Mouse (Mus musculus) heart, embryonic 13.5 days (tissue): ENCODE measurements around the gene Slc22a17. TPM values are rescaled to one million over a fixed set of nuclear protein-coding genes. Genes with fewer than 3 reads are reported as not detected.

Experiments used
- ATAC-seq: fragments of 200-750 bp; cut with Nextera tagmentation; 2 replicates; pipeline ENCODE4 v1.8.0; 2017; ENCODE audit warnings: moderate TSS enrichment; ENCODE audit not compliant: insufficient number of reproducible peaks, low FRiP score, low TSS enrichment; ENCODE audit errors: extremely low read depth
- H3K27ac ChIP-seq: fragments of 300-500 bp; sonication (generic); replicated peaks from 2 replicates; pipeline ENCODE4 v1.5.1; 2015; ENCODE audit warnings: moderate library complexity, mild to moderate bottlenecking, inconsistent platforms
- H3K27me3 ChIP-seq: fragments of 300-500 bp; sonication (generic); replicated peaks from 2 replicates; pipeline ENCODE4 v1.6.1; 2015; ENCODE audit warnings: mild to moderate bottlenecking, inconsistent platforms
- H3K36me3 ChIP-seq: fragments of 300-500 bp; sonication (generic); 2 replicates; pipeline ENCODE4 v1.6.1; 2015; ENCODE audit warnings: mild to moderate bottlenecking, inconsistent platforms
- H3K4me1 ChIP-seq: fragments of 300-500 bp; sonication (generic); 2 replicates; pipeline ENCODE4 v1.6.1; 2015; ENCODE audit warnings: inconsistent platforms
- H3K4me2 ChIP-seq: fragments of 300-500 bp; sonication (generic); 2 replicates; pipeline ENCODE4 v1.6.1; 2015; ENCODE audit warnings: inconsistent platforms, mild to moderate bottlenecking, moderate library complexity
- H3K4me3 ChIP-seq: fragments of 300-500 bp; sonication (generic); 2 replicates; pipeline ENCODE4 v1.5.1; 2015; ENCODE audit warnings: moderate library complexity, mild to moderate bottlenecking, inconsistent platforms
- H3K9ac ChIP-seq: fragments of 300-500 bp; sonication (generic); 2 replicates; pipeline ENCODE4 v1.6.1; 2015; ENCODE audit warnings: inconsistent platforms, mild to moderate bottlenecking, moderate library complexity
- H3K9me3 ChIP-seq: fragments of 300-500 bp; sonication (generic); 2 replicates; pipeline ENCODE4 v1.6.1; 2016; ENCODE audit warnings: inconsistent platforms
- whole genome bisulfite sequencing: fragments of 180-500 bp; shearing (Covaris S2); methylation state at CpG from one replicate; pipeline ENCODE4 v1.1.7; 2015; ENCODE audit warnings: mixed read lengths; 5-methylcytosine and 5-hydroxymethylcytosine counted together
- polyA plus RNA-seq: library from polyadenylated mRNA; unstranded; fragments of >200 nt; fragmentation: Nextera tagmentation; extraction: Ambion mirVana; gene quantifications from 2 replicates; pipeline ENCODE4 v1.2.1, GENCODE M21; 2015

Slc22a17 gene
- polyA plus RNA-seq, 1 experiment from 2014 or later: 33.9 TPM

DNA sequence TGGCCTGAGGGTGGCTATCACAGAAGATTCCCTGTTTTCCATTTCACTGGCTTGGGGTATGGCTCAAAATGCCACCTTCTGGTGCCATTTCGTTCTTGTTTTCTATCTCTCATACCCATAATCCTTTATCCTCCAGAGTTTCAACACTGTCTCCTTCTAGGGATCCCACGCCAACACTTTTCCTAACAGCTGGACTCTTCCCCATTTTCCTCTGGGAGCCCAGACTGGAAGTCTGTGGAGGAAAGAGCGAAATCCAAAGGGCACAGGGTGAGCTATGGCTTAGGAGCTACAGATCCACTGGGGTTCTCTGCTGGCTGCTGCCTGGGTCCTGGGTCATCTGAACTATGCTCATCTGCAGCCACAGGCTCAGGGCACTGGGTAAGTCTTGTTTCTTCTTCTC is 38.8 kb downstream of the Slc22a17 start:
- Histone ChIP-seq H3K9ac (no peak overlapping the region), H3K4me1 (peaks cover 17% of the 10 kb centered on the region), H3K9me3 (no peaks in the 10 kb centered on the region), H3K36me3 (no peaks in the 10 kb centered on the region), H3K27me3 (peaks cover 8% of the 10 kb centered on the region; the same call in 1 of the 2 replicates), H3K27ac (no peak overlapping the region), H3K4me3 (no peak overlapping the region), H3K4me2 (no peak overlapping the region)
- ATAC-seq: no peak
- WGBS: 83% methylated on average over 3 of the region's 3 CpGs

DNA sequence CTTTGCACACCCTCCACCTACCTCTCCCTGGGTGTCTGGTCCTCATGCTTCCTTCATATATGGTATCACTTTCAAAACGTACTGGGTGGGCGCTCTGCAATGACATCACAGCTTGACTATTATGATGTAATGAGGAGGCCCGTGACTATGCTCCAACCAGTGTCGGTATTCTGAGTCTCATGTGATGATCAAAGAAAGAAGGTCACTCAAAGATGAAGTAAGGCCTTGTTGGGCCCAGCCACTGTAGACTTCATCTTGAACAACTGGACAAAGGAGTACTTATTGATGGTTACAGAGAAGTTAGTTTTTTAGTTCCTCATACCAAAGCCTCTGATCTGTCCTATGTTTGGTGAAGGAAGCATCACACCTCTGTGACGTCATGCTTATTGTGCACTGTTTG is 42.1 kb downstream of the Slc22a17 start, which contains the start of gene Homez:
Gene Homez (minus strand): TSS at position 101 of the 400 bp plus-strand sequence.
- 78% methylated on average over 5 of the region's 5 CpGs for WGBS
- H3K4me2 ChIP-seq: no peak within 1 kb of the TSS
- no peaks in the 10 kb centered on the region for H3K36me3 ChIP-seq
- peaks cover 3% of the 10 kb centered on the region; the same call in 1 of the 2 replicates for H3K27me3 ChIP-seq
- H3K9me3 ChIP-seq: no peaks in the 10 kb centered on the region
- H3K27ac ChIP-seq: no peak within 1 kb of the TSS
- H3K4me3 ChIP-seq: no peak within 1 kb of the TSS
- peaks cover 6% of the 10 kb centered on the region for H3K4me1 ChIP-seq
- no peak within 1 kb of the TSS for H3K9ac ChIP-seq
- no peak for ATAC-seq

DNA sequence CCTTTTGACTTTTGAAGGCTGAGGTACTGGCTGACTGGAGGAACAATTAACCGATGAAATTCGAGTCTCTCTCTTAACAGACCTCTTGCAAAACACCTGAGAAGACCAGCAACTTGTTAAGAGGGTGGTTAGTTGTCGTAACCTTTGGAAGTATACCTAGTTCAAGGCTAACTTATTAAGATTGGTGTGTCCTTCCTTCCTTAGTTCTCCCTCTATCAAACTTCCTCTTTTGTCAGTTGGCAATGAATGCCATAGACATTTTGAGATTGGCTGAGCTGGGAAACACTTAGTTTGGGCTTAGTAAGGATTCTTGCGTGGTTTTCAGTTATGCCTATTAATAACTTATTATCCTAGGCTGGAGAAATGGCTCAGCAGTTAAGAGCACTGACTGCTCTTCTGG is 44.9 kb downstream of the Slc22a17 start:
- ATAC-seq: no peak
- Histone ChIP-seq H3K9me3 (no peaks in the 10 kb centered on the region), H3K4me2 (no peak overlapping the region), H3K27me3 (no peaks in the 10 kb centered on the region; the same call in 1 of the 2 replicates), H3K4me3 (no peak overlapping the region), H3K4me1 (peaks cover 7% of the 10 kb centered on the region), H3K36me3 (no peaks in the 10 kb centered on the region), H3K27ac (no peak overlapping the region), H3K9ac (no peak overlapping the region)
- WGBS: 80% methylated on average over 4 of the region's 4 CpGs

DNA sequence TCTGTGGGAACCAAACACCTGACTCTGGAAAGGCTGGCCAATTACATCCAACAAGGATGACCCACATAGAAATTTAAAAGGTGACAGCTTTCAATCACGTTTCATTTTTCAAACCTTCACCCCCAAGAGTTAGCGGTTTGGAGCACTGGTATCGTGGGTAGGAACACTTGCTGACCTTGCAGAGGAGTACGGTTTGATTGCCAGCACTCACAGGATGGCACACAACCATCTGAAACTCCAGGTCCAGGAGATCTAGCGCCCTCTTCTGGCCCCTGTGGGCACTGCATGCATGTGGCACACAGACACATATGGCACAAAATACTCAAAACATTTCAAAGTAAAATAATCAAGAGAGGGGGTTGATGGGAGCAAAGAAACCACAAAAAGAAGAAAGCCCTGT is 46.0 kb downstream of the Slc22a17 start:
- no peaks in the 10 kb centered on the region for H3K36me3 ChIP-seq
- no peak for ATAC-seq
- H3K4me2 ChIP-seq: no peak overlapping the region
- H3K4me1 ChIP-seq: peaks cover 9% of the 10 kb centered on the region
- no peak overlapping the region for H3K27ac ChIP-seq
- H3K9me3 ChIP-seq: no peaks in the 10 kb centered on the region
- WGBS: 53% methylated on average over 5 of the region's 5 CpGs
- H3K27me3 ChIP-seq: no peaks in the 10 kb centered on the region; the same call in 1 of the 2 replicates
- no peak overlapping the region for H3K4me3 ChIP-seq
- no peak overlapping the region for H3K9ac ChIP-seq

DNA sequence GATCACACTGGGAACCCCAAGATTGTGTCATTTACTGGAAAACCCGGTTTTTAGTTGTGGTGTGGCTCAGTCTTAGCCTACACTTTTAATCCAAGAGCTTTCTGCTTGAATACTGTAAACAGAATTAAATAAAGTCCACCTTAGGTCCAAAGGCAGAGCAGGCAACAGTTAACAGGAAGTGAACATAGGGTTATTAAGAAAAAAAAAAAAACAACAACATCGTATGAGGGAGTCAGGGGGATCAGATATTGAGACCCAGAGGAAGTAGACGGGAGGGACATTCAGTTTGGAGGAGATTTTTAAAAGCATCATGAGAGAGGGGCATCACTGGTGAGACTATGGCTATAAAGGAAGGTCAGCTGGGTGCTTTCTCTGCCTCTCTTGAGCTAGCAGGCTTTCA is 46.7 kb downstream of the Slc22a17 start:
- 54% methylated on average over 3 of the region's 3 CpGs for WGBS
- Histone ChIP-seq H3K27me3 (no peaks in the 10 kb centered on the region; the same call in 1 of the 2 replicates), H3K9ac (no peak overlapping the region), H3K27ac (no peak overlapping the region), H3K36me3 (no peaks in the 10 kb centered on the region), H3K9me3 (no peaks in the 10 kb centered on the region), H3K4me1 (peaks cover 9% of the 10 kb centered on the region), H3K4me3 (no peak overlapping the region), H3K4me2 (no peak overlapping the region)
- ATAC-seq: no peak

DNA sequence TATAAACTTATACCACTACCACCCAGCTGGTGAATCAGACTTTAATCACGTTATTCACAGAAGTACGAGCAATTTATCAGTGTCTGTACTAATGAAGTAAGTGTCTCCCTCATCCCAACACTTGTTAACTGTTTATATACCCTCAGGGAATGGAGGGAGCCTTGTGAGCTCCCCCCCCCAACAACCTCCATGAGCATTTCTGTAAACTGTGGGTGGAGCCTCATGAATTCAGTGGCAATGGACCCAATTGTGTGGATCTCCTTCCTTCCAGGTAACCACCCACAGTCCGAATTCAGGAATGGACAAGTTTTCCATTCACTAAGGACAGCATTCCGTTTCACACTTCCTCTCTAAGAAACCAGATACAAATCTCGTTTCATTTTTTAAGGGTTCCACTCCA is 47.3 kb downstream of the Slc22a17 start:
- no peak overlapping the region for H3K27ac ChIP-seq
- H3K4me3 ChIP-seq: no peak overlapping the region
- no peaks in the 10 kb centered on the region for H3K36me3 ChIP-seq
- H3K4me2 ChIP-seq: no peak overlapping the region
- H3K9ac ChIP-seq: no peak overlapping the region
- H3K27me3 ChIP-seq: no peaks in the 10 kb centered on the region; the same call in 1 of the 2 replicates
- H3K4me1 ChIP-seq: peaks cover 9% of the 10 kb centered on the region
- no peaks in the 10 kb centered on the region for H3K9me3 ChIP-seq
- no peak for ATAC-seq
- WGBS: 68% methylated on average over 5 of the region's 5 CpGs

DNA sequence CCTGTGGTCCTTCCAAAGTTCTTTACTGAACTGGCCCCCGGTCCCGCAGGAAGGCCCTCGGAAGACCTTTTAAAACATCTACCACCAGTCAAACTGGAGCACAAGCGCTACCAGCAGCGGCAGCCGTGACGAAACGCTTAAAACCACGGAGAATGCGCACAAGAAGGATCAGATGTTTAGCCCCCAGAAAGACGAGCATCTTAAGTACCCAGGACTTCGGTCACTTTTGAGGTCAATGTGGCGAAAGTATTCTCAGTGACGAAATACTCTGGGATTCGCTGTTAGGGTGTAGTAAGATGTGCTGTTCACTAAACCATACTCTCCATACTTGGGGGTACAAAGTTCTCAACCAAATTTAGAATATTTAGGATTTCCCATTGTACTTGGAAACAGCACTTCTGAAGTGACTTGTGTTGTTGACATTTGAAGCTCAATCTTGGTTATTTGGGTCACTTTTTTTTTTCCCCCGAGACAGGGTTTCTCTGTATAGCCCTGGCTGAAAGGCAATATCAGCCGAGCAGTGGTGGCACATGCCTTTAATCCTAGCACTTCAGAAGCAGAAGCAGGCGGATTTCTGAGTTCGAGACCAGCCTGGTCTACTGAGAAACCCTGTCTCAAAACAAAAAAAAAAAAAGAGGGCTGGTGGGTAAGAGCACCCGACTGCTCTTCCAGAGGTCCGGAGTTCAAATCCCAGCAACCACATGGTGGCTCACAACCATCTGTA is 48.5 kb downstream of the Slc22a17 start:
- peak overlapping the region; percentile 84 for H3K9ac ChIP-seq
- H3K4me2 ChIP-seq: peak overlapping the region; percentile 78
- H3K27me3 ChIP-seq: no peaks in the 10 kb centered on the region; the same call in 1 of the 2 replicates
- H3K9me3 ChIP-seq: no peaks in the 10 kb centered on the region
- 16% methylated on average over 21 of the region's 21 CpGs for WGBS
- no peaks in the 10 kb centered on the region for H3K36me3 ChIP-seq
- peaks cover 9% of the 10 kb centered on the region for H3K4me1 ChIP-seq
- peak overlapping the region; percentile 77 for H3K27ac ChIP-seq
- H3K4me3 ChIP-seq: peak overlapping the region; percentile 81
- no peak for ATAC-seq

DNA sequence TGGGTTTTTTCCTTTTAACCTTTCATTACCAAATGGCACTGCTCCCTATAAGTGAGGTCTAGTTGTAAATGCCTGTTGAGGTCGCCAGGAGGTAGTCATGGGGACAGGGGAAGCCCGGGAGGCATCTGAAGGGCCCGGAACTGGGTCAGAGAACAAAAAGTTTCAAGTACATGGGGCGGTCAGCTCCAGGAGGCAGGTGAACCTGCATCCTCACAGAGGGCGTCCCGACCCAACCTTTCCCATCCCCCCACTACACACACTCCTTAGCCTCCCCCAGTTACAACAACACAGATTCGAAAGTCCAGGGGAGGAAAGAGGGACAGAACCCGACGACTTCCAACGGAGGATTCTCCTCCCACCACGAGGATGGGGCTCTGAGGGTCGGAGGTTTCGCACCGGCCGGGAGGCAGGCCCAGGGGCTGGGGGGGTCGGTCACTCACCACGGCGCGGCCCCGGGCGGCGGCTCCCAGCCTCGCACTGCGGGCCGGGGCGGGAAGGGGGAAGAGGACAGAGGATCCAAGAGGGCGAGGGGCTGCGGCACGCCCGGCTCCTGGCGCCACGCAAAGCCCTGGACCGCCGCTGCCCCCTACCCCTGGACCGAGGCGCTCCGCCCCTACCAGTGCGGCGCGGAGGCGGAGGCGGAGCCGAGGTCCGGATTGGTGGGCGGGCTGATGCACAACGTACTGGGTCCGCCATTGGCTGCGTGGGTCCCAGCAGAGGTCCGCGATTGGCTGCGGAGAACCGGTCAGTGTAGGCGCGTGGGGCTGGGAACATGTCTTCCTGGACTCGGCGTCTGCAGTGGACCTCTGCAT is 49.2 kb downstream of the Slc22a17 start:
- Histone ChIP-seq H3K9me3 (no peaks in the 10 kb centered on the region), H3K4me2 (peak overlapping the region; percentile 78), H3K9ac (peak overlapping the region; percentile 91), H3K27ac (peak overlapping the region; percentile 77), H3K36me3 (no peaks in the 10 kb centered on the region), H3K4me1 (peaks cover 9% of the 10 kb centered on the region), H3K4me3 (peak overlapping the region; percentile 81), H3K27me3 (no peaks in the 10 kb centered on the region; the same call in 1 of the 2 replicates)
- peak; percentile 100 for ATAC-seq
- under 1% methylated on average over 50 of the region's 56 CpGs for WGBS

DNA sequence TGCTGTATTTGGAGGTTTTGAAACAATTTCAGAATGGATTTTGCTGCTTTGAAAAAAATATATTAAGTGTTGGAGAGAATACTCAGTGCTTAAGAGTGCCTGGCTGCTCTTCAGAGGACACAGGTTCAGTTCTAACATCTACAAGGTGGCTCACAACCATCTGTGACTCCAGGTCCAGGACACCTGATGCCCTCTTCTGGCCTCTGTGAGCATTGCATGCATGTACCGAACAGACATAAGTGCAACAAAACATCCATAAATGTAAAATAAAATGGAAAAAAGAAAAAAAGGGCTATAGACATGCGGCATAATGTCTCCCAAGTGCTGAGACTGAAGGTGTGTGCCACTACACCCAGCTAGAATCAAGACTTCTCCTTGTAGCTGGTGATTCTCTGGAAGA is 52.4 kb downstream of the Slc22a17 start:
- Histone ChIP-seq H3K4me3 (no peak overlapping the region), H3K9ac (no peak overlapping the region), H3K27ac (no peak overlapping the region), H3K27me3 (no peaks in the 10 kb centered on the region), H3K36me3 (peaks cover 25% of the 10 kb centered on the region), H3K9me3 (no peaks in the 10 kb centered on the region), H3K4me2 (no peak overlapping the region), H3K4me1 (peaks cover 9% of the 10 kb centered on the region)
- no peak for ATAC-seq
- 41% methylated on average over 2 of the region's 2 CpGs for WGBS

DNA sequence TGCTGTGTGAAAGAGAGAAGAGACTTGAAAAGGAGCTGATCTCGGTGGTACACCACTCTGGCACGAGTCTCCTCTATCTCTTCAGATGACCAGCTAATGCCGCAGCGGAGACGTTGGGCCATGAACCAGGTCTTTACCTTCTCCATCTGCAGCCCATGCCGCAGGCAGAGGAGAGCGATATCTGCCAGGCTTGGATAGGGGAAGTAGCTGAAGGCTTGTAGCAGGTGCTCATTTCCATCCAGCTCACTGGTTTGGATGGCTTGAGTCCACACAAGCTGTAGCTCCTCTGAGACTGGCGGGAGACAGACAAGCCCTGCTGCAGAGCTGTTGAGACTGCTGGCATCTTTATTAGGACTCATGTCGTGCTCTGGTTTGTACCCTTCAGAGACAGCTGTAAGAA is 55.0 kb downstream of the Slc22a17 start:
- Histone ChIP-seq H3K36me3 (peaks cover 32% of the 10 kb centered on the region), H3K4me3 (no peak overlapping the region), H3K27ac (no peak overlapping the region), H3K9me3 (no peaks in the 10 kb centered on the region), H3K9ac (no peak overlapping the region), H3K4me1 (peaks cover under 1% of the 10 kb centered on the region; the same call in 1 of the 2 replicates), H3K4me2 (no peak overlapping the region), H3K27me3 (no peaks in the 10 kb centered on the region)
- ATAC-seq: no peak
- WGBS: 76% methylated on average over 9 of the region's 9 CpGs

DNA sequence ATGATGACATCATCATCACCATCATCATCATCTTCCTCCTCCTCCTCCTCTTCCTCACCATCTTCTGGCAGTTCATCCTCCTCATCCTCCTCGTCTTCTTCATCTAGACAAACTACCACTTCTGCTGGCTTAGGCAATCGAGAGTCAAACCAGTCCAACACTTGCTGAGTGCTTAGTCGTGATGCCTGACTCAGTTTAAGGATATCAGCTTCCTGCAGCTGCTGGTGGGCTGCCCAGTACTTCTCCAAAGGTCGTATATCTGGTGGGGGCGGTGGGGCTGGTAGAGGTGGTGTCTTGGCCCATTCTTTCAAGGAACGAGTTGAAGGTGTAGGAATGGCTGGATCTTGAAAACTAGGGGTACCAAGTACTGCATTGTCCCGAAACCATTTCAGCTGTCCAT is 56.2 kb downstream of the Slc22a17 start:
- H3K9me3 ChIP-seq: no peaks in the 10 kb centered on the region
- H3K9ac ChIP-seq: no peak overlapping the region
- no peaks in the 10 kb centered on the region for H3K4me1 ChIP-seq
- H3K27me3 ChIP-seq: no peaks in the 10 kb centered on the region
- H3K27ac ChIP-seq: no peak overlapping the region
- H3K36me3 ChIP-seq: peaks cover 32% of the 10 kb centered on the region
- H3K4me3 ChIP-seq: no peak overlapping the region
- 72% methylated on average over 7 of the region's 7 CpGs for WGBS
- no peak for ATAC-seq
- no peak overlapping the region for H3K4me2 ChIP-seq
